Mouse (Mus musculus): Measurements from ENCODE around the gene Efna1. TPM values are rescaled to one million over a fixed set of nuclear protein-coding genes. Genes with fewer than 3 reads are reported as not detected.

The Efna1 gene
- polyA plus RNA-seq, 1 experiment from 2014 or later, result 17.7 TPM

DNA sequence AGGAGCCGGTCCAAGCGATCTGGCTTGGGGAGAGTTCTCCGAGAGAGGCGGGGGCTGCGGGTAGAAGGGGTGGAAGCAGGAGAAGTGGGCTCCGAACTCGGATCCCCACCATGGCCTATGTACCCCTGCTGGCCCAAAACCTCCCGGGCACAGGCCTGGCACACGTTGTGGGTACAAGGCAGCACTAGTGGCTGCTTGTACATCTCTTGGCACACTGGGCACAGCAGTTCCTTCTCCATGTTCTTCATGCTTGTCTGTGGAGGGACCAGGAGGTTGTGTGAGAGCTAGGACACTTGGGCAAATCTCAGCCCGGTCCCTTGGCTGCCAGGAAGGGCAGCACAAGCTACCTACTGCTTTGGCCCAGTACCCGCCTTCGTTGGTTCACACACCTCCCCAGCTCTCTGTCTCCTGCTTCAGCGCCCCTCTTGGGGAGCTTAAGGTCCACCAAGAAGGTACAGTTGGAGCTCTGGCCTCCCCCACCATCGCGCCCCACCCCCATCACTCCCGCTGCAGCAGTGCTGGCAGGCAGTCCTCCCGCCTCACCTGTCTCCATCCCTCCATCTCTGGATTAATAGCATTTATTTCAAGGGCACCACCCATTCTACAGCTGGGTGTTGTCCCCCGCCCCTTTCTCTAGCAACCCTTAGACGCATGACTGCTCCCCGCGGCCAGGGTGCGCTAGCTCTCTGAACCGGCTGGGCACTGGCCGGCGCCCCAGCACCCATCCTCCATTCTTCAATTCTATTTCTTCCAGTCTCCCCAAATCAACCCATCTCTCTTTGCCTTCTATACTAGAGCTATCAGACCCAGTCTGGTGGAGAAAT, 36.6 kb downstream of the Efna1 start:
- peaks cover 29% of the 10 kb centered on the region for H3K27me3 ChIP-seq (ENCODE audit: insufficient read depth, poor library complexity, severe bottlenecking)
- H3K4me3 ChIP-seq, result peak overlapping the region; percentile 82
- H3K9me3 ChIP-seq, result no peaks in the 10 kb centered on the region
- peak overlapping the region; percentile 94 for H3K27ac ChIP-seq
- peaks cover 34% of the 10 kb centered on the region for H3K36me3 ChIP-seq
- DNase-seq (ENCODE audit: low spot score), result no peak
- peaks cover 61% of the 10 kb centered on the region for H3K4me1 ChIP-seq (replicated peaks)
- WGBS, result 13% methylated on average over 25 of the region's 25 CpGs

DNA sequence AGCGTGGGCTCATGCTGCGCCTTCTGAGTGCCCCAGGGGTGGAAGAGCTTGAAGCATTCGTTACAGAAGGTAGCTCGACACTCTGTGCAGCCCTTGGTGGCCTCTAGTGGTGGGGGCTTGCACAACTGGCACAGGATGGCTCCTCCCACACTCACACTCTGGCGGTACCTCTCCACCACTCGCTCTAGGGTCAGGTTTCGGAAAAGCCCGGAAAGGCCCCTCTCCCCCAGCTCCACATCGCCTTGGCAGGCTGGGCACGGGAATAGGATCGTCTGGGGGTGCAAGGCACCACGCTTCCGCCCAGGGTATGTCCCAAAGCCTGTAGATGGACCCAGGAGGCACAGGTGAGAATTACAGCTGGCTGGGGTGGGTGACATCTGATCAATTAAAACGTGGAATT, 37.3 kb downstream of the Efna1 start:
- H3K36me3 ChIP-seq, result peaks cover 34% of the 10 kb centered on the region
- no peaks in the 10 kb centered on the region for H3K9me3 ChIP-seq
- DNase-seq (ENCODE audit: low spot score), result peak; percentile 65
- H3K27ac ChIP-seq, result 0 out of 2 replicates have a peak overlapping the region, but pooled peaks have one; percentile 94
- H3K4me1 ChIP-seq (replicated peaks), result peaks cover 61% of the 10 kb centered on the region
- peak overlapping the region; percentile 82 for H3K4me3 ChIP-seq
- H3K27me3 ChIP-seq (ENCODE audit: insufficient read depth, poor library complexity, severe bottlenecking), result peaks cover 29% of the 10 kb centered on the region
- WGBS, result 11% methylated on average over 14 of the region's 14 CpGs

DNA sequence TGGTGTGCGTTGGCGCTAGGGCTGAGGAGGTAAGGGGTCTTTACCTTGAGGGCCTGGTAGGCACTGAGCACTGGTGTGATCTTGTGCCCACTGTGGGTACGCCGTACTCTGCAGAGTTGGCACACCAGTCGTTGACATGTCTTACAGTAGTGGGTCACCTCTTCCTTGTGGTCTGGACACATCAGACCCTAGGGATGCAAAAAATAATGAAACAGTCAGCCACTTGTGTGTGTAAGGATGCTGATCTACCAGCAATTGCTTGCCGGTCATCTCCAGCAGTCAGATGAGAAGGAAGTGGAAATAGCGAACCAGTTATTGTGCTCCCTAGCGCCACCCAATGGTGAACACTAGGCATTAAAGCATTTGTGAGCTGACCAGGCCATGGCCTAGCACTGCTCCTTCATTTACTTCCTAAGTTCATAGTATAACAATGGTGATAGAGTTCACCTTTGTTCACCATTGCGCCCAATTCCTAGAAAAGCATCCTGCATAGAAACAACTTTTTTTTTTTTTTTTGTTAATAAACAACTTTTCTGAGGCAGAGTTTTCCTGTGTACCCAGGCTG, 38.5 kb downstream of the Efna1 start:
- H3K4me1 ChIP-seq (replicated peaks), result peaks cover 58% of the 10 kb centered on the region
- 72% methylated on average over 9 of the region's 9 CpGs for WGBS

DNA sequence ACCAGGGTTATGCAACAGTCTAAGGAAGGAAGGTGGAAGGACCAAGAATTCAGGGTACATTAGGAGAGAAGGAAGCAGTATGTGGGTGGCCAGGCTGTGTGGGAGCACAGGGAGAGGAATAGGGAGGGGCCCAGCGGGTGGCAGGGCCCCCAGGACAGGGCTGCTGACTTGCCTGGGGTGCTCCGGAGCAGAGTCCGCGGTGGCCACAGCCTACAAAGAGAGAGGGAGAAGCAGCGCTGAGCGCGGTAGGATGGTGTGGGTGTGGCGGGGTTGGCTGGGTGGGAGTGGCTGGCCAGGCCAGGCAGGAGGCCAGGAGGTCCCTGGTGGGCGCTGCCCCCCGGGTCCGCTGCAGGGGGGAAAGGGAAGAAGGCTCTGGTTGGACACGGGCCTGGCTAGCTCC, 42.4 kb downstream of the Efna1 start:
- Histone ChIP-seq H3K9me3 (no peaks in the 10 kb centered on the region), H3K27ac (no peak overlapping the region)

More for the DNA sequence above, 38.5 kb downstream of the Efna1 start:
- H3K4me3 ChIP-seq, result no peak overlapping the region
- H3K9me3 ChIP-seq, result no peaks in the 10 kb centered on the region
- H3K27ac ChIP-seq, result no peak overlapping the region
- H3K36me3 ChIP-seq, result peaks cover 34% of the 10 kb centered on the region
- peak; percentile 65 for DNase-seq (ENCODE audit: low spot score)
- peaks cover 29% of the 10 kb centered on the region for H3K27me3 ChIP-seq (ENCODE audit: insufficient read depth, poor library complexity, severe bottlenecking)

DNA sequence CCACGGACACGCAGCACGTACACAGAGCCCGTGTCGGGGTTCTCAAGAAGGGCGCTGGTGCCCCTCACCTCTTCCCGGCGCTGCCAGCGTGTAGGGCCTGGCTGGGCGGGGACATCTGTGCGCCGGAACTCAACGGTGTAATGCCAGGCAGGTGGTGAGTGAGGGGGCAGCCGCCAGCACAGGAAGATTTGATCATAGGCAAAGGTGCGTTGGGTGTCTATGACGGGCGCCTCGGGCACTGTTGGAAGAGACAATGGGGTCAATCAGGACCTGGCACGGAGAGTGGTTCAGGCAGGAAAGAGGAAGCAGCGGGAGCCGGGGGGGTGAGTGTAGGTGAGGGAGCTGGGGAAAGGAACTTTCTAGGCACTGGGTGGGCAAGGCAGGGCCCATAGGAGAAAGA, 43.3 kb downstream of the Efna1 start:
- WGBS, result 93% methylated on average over 21 of the region's 21 CpGs
- H3K36me3 ChIP-seq, result peaks cover 74% of the 10 kb centered on the region
- H3K4me3 ChIP-seq, result no peak overlapping the region
- no peaks in the 10 kb centered on the region for H3K9me3 ChIP-seq
- no peak overlapping the region for H3K27ac ChIP-seq
- no peak for DNase-seq (ENCODE audit: low spot score)
- H3K4me1 ChIP-seq (replicated peaks), result peaks cover 17% of the 10 kb centered on the region
- peaks cover 6% of the 10 kb centered on the region; the same call in 1 of the 2 replicates for H3K27me3 ChIP-seq (ENCODE audit: insufficient read depth, poor library complexity, severe bottlenecking)

More for the DNA sequence above, 42.4 kb downstream of the Efna1 start:
- DNase-seq (ENCODE audit: low spot score), result no peak
- Histone ChIP-seq H3K27me3 (ENCODE audit: insufficient read depth, poor library complexity, severe bottlenecking) (peaks cover 10% of the 10 kb centered on the region), H3K4me3 (no peak overlapping the region), H3K4me1 (replicated peaks) (peaks cover 19% of the 10 kb centered on the region), H3K36me3 (peaks cover 68% of the 10 kb centered on the region)
- WGBS, result 71% methylated on average over 12 of the region's 12 CpGs

DNA sequence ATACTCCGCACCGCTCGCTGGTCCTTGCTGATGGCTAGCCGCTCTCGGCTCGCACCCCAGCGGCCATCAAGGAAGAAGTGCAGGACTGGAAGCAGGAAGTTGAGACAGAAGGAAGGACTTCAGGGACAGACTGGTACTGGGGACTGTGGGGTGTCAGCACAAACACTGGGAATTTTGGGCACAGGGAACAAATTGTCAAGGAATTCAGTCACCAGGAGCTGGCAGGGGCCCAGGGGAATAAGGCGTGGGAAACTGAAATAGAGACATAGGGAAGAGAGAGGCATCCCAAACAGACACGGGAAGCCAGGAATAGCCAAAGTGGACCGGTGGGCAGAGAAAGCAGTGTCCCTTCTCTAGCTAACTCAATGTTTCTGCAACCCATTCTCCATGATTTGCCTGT, 44.4 kb downstream of the Efna1 start:
- 90% methylated on average over 10 of the region's 10 CpGs for WGBS
- Histone ChIP-seq H3K27me3 (ENCODE audit: insufficient read depth, poor library complexity, severe bottlenecking) (peaks cover 12% of the 10 kb centered on the region), H3K4me1 (replicated peaks) (peaks cover 20% of the 10 kb centered on the region), H3K27ac (no peak overlapping the region), H3K4me3 (no peak overlapping the region), H3K36me3 (peaks cover 66% of the 10 kb centered on the region), H3K9me3 (no peaks in the 10 kb centered on the region)
- DNase-seq (ENCODE audit: low spot score), result no peak

DNA sequence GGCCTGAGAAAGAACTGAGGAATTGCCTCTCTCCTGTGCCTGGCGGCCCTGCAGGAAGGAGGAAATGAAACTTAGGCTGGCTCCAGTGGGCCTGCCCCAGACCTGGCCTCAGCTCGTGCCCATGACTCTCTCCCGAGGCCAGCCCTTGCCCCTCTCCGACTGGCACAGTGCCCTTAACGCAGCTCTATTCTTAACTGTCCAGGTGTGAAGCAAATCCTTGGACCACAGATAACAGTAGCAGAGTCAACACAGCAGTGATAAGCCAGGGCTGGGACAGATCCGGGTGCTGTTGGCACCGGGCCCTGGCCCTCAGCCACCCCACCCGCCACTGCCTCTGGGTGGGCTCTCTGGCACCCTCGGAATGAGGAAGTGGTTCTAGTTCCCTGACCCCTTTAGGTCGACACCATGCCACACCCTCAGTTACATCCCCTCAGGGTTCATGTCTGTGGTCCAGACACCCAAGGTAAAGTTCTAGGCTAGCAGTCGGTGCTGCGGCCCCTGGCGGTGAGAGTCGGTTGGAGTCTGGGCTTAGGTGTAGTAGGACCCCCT, 47.3 kb downstream of the Efna1 start:
- WGBS, result 89% methylated on average over 14 of the region's 14 CpGs
- no peak for DNase-seq (ENCODE audit: low spot score)
- H3K27me3 ChIP-seq (ENCODE audit: insufficient read depth, poor library complexity, severe bottlenecking), result peaks cover 34% of the 10 kb centered on the region
- H3K4me3 ChIP-seq, result no peak overlapping the region
- peaks cover 53% of the 10 kb centered on the region for H3K36me3 ChIP-seq
- no peaks in the 10 kb centered on the region for H3K9me3 ChIP-seq
- no peak overlapping the region for H3K27ac ChIP-seq
- H3K4me1 ChIP-seq (replicated peaks), result peaks cover 26% of the 10 kb centered on the region

DNA sequence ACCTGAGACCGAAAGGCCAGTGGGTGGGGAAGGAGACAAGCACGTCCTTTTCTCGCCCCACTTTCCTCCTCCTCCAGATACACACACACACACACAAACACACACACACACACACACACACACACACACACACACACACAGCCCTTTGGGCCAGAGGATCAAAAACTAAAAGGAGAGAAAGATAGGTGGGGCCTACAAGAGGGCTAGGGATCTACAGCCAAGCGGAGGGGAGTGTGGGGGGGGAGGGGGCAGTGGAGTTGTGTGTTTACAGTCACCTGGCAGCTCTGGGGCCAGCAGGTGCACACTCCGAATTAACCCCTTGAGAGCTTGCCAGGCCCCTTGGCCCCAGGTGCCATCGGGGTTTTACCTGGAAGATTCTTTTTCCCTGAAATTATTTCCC, 48.3 kb downstream of the Efna1 start:
- Histone ChIP-seq H3K27ac (no peak overlapping the region), H3K4me3 (no peak overlapping the region), H3K9me3 (no peaks in the 10 kb centered on the region), H3K36me3 (peaks cover 42% of the 10 kb centered on the region), H3K27me3 (ENCODE audit: insufficient read depth, poor library complexity, severe bottlenecking) (peaks cover 36% of the 10 kb centered on the region), H3K4me1 (replicated peaks) (peaks cover 33% of the 10 kb centered on the region)
- WGBS, result 70% methylated on average over 6 of the region's 6 CpGs
- DNase-seq (ENCODE audit: low spot score), result no peak

DNA sequence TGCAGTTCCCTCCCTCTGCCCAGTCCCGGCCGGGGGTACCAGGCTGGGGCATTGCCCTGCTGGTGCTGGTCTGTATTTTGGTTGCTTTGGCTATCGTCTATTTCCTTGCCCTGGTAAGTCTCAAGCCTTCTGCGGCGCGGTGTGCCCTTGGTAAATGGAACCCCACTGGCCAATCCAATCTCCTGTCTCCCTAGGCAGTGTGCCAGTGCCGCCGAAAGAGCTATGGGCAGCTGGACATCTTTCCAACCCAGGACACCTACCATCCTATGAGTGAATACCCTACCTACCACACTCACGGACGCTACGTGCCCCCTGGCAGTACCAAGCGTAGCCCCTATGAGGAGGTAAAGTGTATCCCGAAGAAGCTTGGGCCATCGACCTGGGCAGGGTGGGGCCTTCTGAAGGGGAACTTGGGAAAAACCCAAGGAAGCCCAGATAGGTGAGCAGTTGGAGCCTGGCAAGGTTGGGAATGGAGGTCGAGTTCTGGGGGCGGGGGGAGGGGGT, 49.1 kb downstream of the Efna1 start:
- Histone ChIP-seq H3K36me3 (peaks cover 37% of the 10 kb centered on the region), H3K4me3 (no peak overlapping the region), H3K9me3 (no peaks in the 10 kb centered on the region), H3K27me3 (ENCODE audit: insufficient read depth, poor library complexity, severe bottlenecking) (peaks cover 36% of the 10 kb centered on the region), H3K4me1 (replicated peaks) (peaks cover 40% of the 10 kb centered on the region), H3K27ac (0 out of 2 replicates have a peak overlapping the region, but pooled peaks have one; percentile 8)
- no peak for DNase-seq (ENCODE audit: low spot score)
- whole genome bisulfite sequencing, result 74% methylated on average over 16 of the region's 16 CpGs

DNA sequence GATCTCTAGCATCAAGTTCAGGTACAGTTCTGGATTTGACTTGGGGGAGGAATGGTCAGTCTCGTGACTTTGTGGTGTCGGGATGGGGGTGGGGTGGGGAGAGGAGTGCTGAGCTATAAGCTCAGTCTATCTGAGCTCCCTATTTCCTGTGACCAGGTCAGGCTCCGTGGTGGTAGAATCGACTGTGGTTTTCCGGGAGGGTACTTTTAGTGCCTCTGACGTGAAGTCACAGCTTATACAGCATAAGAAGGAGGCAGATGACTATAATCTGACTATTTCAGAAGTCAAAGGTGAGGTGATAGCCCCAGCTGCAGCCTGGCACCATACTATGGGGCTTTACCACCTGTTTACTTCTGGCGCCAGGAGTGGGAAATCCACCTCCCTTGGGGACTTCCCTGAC, 49.6 kb downstream of the Efna1 start:
- Histone ChIP-seq H3K27ac (no peak overlapping the region), H3K4me1 (replicated peaks) (peaks cover 44% of the 10 kb centered on the region), H3K4me3 (no peak overlapping the region), H3K9me3 (no peaks in the 10 kb centered on the region), H3K36me3 (peaks cover 32% of the 10 kb centered on the region), H3K27me3 (ENCODE audit: insufficient read depth, poor library complexity, severe bottlenecking) (peaks cover 36% of the 10 kb centered on the region)
- WGBS, result 77% methylated on average over 7 of the region's 7 CpGs
- DNase-seq (ENCODE audit: low spot score), result no peak

DNA sequence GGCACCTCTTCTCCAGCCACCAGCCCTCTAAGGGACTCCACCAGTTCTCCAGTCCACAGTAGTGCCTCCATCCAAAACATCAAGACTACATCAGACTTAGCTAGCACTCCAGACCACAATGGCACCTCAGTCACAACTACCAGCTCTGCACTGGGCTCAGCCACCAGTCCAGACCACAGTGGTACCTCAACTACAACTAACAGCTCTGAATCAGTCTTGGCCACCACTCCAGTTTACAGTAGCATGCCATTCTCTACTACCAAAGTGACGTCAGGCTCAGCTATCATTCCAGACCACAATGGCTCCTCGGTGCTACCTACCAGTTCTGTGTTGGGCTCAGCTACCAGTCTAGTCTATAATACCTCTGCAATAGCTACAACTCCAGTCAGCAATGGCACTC, 50.4 kb downstream of the Efna1 start:
- peaks cover 36% of the 10 kb centered on the region for H3K27me3 ChIP-seq (ENCODE audit: insufficient read depth, poor library complexity, severe bottlenecking)
- no peak overlapping the region for H3K27ac ChIP-seq
- DNase-seq (ENCODE audit: low spot score), result no peak
- H3K4me3 ChIP-seq, result no peak overlapping the region
- H3K36me3 ChIP-seq, result peaks cover 27% of the 10 kb centered on the region
- WGBS, result 88% methylated on average over 2 of the region's 2 CpGs
- H3K4me1 ChIP-seq (replicated peaks), result peaks cover 52% of the 10 kb centered on the region
- no peaks in the 10 kb centered on the region for H3K9me3 ChIP-seq

DNA sequence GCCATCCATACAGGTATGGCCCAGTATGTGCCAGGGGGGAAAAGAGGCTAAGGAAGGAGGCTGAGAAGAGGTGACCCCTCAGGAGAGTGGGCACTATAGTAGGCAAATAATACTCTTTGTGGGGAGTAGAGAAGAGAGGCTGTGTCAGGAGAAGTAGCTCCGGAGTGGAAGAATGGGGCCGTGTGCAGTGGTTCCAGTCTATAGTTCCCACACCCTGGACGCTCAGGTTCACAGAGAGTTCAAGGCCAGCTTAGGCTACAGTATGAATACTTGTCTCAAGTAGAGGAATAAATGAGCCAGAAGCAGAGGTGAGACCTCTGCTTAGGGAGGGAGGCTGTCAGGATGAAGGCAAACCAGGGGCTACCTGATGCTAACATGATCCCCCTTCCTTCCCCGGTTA, 51.7 kb downstream of the Efna1 start:
- Histone ChIP-seq H3K27me3 (ENCODE audit: insufficient read depth, poor library complexity, severe bottlenecking) (peaks cover 29% of the 10 kb centered on the region), H3K36me3 (peaks cover 27% of the 10 kb centered on the region), H3K27ac (peak overlapping the region; percentile 97; the same call in 1 of the 2 replicates), H3K4me1 (replicated peaks) (peaks cover 65% of the 10 kb centered on the region), H3K9me3 (no peaks in the 10 kb centered on the region), H3K4me3 (0 out of 2 replicates have a peak overlapping the region, but pooled peaks have one; percentile 83)
- no peak for DNase-seq (ENCODE audit: low spot score)
- WGBS, result 65% methylated on average over 4 of the region's 4 CpGs

DNA sequence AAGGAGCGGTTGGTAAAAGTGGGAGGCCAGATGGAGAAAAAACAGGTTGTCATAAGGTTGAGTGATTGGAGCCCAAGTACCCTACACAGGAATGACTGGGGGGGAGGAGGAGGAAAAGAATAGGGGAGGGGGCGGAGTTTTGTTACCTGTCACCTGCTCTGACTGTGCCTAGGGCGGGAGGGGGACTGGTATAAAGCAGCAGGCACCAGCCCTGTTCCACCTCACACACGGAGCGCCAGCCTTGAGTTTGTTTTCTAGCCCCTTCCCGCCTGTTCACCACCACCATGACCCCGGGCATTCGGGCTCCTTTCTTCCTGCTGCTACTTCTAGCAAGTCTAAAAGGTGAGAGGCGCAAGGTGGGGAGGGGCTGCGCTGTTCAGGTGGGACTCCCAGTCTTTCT, 52.1 kb downstream of the Efna1 start, which contains the start of gene Muc1:
TSS of gene Muc1 (plus strand) at position 222 of the 400 bp plus-strand sequence.
- no peaks in the 10 kb centered on the region for H3K9me3 ChIP-seq

More for the DNA sequence above, 52.1 kb downstream of the Efna1 start, which contains the start of gene Muc1:
- Histone ChIP-seq H3K4me1 (replicated peaks) (peaks cover 69% of the 10 kb centered on the region), H3K36me3 (peaks cover 28% of the 10 kb centered on the region), H3K4me3 (peak within 1 kb of the TSS; percentile 83), H3K27me3 (ENCODE audit: insufficient read depth, poor library complexity, severe bottlenecking) (peaks cover 29% of the 10 kb centered on the region), H3K27ac (peak within 1 kb of the TSS; percentile 97)
- 23% methylated on average over 10 of the region's 10 CpGs for WGBS
- no peak for DNase-seq (ENCODE audit: low spot score)

Data from hindbrain, embryonic 10.5 days (tissue).